Comparison of ENCODE assay signal across 11 mouse cellular contexts in genomic region chr17:47450880-47451565, GRCm38 (mm10). TPM values are rescaled to one million over a fixed set of nuclear protein-coding genes. Genes with fewer than 3 reads are reported as not detected.
DNase-seq lines count a peak whose midpoint lies in the region; ATAC-seq lines count a peak whose summit lies in the region.
"Had no signal": no experiment of that assay in that cellular context is flagged by ENCODE, and none has a peak within 500 bp of the region (broad histone marks: within the 10 kb centered on the region; RNA-seq: fewer than 3 reads in every experiment).

No protein-coding gene starts in this region.

- H3K9ac ChIP-seq in heart, embryonic 15.5 days: no peak overlapping the region
- H3K9ac ChIP-seq: forebrain, embryonic 13.5 days had no signal

- ATAC-seq in heart, embryonic 15.5 days (replicated peaks; ENCODE audit: insufficient number of reproducible peaks, insufficient read depth, low FRiP score, low read depth): no peak
- ATAC-seq: forebrain, embryonic 13.5 days had no signal

- peak overlapping the region; percentile 84 for H3K27ac ChIP-seq in heart, embryonic 15.5 days
- H3K27ac ChIP-seq: forebrain, embryonic 13.5 days had no signal

- H3K27me3 ChIP-seq in heart, embryonic 15.5 days: no peaks in the 10 kb centered on the region
- H3K27me3 ChIP-seq: forebrain, embryonic 13.5 days had no signal

- no peaks in the 10 kb centered on the region for H3K9me3 ChIP-seq in heart, embryonic 15.5 days (replicated peaks)
- H3K9me3 ChIP-seq: forebrain, embryonic 13.5 days had no signal

- H3K4me3 ChIP-seq in heart, embryonic 15.5 days: no peak overlapping the region
- H3K4me3 ChIP-seq: forebrain, embryonic 13.5 days had no signal

- intact Hi-C loops in left cerebral cortex, postnatal 14 days (cut with DNase I): no loop called here

- no peak for DNase-seq in heart, adult 18-20 months
- DNase-seq in adrenal gland, postnatal 36 days: peak; percentile 23 to 54
- peak; percentile 65 for DNase-seq in kidney, postnatal 10 days
- peak; percentile 81 for DNase-seq in lung, postnatal 36 days
- no peak for DNase-seq in cerebellum, adult 8-10 months
- DNase-seq in left cerebral cortex, postnatal 14 days (ENCODE audit: low spot score in 2 of 2): no peak
- no peak for DNase-seq in ovary, postnatal 36 days (ENCODE audit: low spot score)
- DNase-seq: thymus, adult 2 months had no signal

- H3K4me1 ChIP-seq in heart, embryonic 15.5 days (replicated peaks): peaks cover 71% of the 10 kb centered on the region
- H3K4me1 ChIP-seq: forebrain, embryonic 13.5 days had no signal

- WGBS in heart, embryonic 15.5 days: 61% methylated on average over 12 of the region's 12 CpGs

- H3K4me2 ChIP-seq in heart, embryonic 15.5 days: no peak overlapping the region
- H3K4me2 ChIP-seq: forebrain, embryonic 13.5 days; liver, embryonic 11.5 days had no signal

- H3K36me3 ChIP-seq in heart, embryonic 15.5 days: no peaks in the 10 kb centered on the region

RNA-seq across cellular contexts. Expression of gene 1700001C19Rik, which starts 13.8 kb away (rescaled TPM):
- 0.60 and 1.0 TPM in 2 replicates for polyA plus RNA-seq in heart, embryonic 15.5 days (2015; fragmentation: Nextera tagmentation; extraction: Ambion mirVana)
- total RNA-seq in heart, adult 18-20 months (2021): not detected
- not detected for total RNA-seq in adrenal gland, postnatal 36 days (2021)
- not detected for total RNA-seq in left cerebral cortex, postnatal 14 days (2021)

RNA-seq across cellular contexts. Expression of gene AI661453, which starts 14.6 kb away (rescaled TPM):
- polyA plus RNA-seq in heart, embryonic 15.5 days (2015; fragmentation: Nextera tagmentation; extraction: Ambion mirVana): 0.96 and 1.2 TPM in 2 replicates
- 1 to 10 TPM; 1.3 to 2.1 TPM for total RNA-seq in heart, adult 18-20 months (2021)
- total RNA-seq in adrenal gland, postnatal 36 days (2021): under 1 TPM; 0.23 to 0.60 TPM
- total RNA-seq in left cerebral cortex, postnatal 14 days (2021): under 1 TPM; 0.23 to 0.59 TPM

RNA-seq across cellular contexts. Expression of gene Guca1a, which starts 50.6 kb away (rescaled TPM):
- polyA plus RNA-seq in heart, embryonic 15.5 days (2015; fragmentation: Nextera tagmentation; extraction: Ambion mirVana): 1.7 TPM in 2 replicates
- total RNA-seq in heart, adult 18-20 months (2021): under 1 TPM in 1 of 2 experiments, not detected in 1; 0.42 TPM
- 1 to 10 TPM; 1.2 to 1.7 TPM for total RNA-seq in adrenal gland, postnatal 36 days (2021)
- total RNA-seq in left cerebral cortex, postnatal 14 days (2021): under 1 TPM in 1 of 2 experiments, not detected in 1; 0.40 TPM

RNA-seq across cellular contexts. Expression of gene Taf8, which starts 51.1 kb away (rescaled TPM):
- polyA plus RNA-seq in heart, embryonic 15.5 days (2015; fragmentation: Nextera tagmentation; extraction: Ambion mirVana): 17.0 and 20.5 TPM in 2 replicates
- 10 to 100 TPM; 10.2 to 10.4 TPM for total RNA-seq in heart, adult 18-20 months (2021)
- 10 to 100 TPM; 18.5 to 21.2 TPM for total RNA-seq in adrenal gland, postnatal 36 days (2021)
- total RNA-seq in left cerebral cortex, postnatal 14 days (2021): 10 to 100 TPM; 14.6 to 17.1 TPM

RNA-seq across cellular contexts. Expression of gene Ccnd3, which starts 53.8 kb away (rescaled TPM):
- 369 and 456 TPM in 2 replicates for polyA plus RNA-seq in heart, embryonic 15.5 days (2015; fragmentation: Nextera tagmentation; extraction: Ambion mirVana)
- total RNA-seq in heart, adult 18-20 months (2021): 10 to 100 TPM; 83.3 to 87.1 TPM
- 100 to 1,000 TPM; 408 to 430 TPM for total RNA-seq in adrenal gland, postnatal 36 days (2021)
- total RNA-seq in left cerebral cortex, postnatal 14 days (2021): 10 to 100 TPM; 30.1 to 30.7 TPM

Comparison
In these comparisons a context has a peak if more than half of its experiments do, and no peak if none do; other contexts are left out.
1. DNase-seq: peak in adrenal gland, postnatal 36 days (2 of 2), kidney, postnatal 10 days (single experiment) and lung, postnatal 36 days (single experiment); none in heart, adult 18-20 months (0 of 2), cerebellum, adult 8-10 months (single experiment), left cerebral cortex, postnatal 14 days (0 of 2) and ovary, postnatal 36 days (single experiment).